Mouse (Mus musculus) left cerebral cortex, postnatal 4 days (tissue): ENCODE results near the gene Ccdc6. TPM values are rescaled to one million over a fixed set of nuclear protein-coding genes. Genes with fewer than 3 reads are reported as not detected.

ENCODE experiments used
- DNase-seq: peaks from one replicate; pipeline ENCODE4 v3.0.0-alpha.2; 2022
- intact Hi-C: fragments of 180-260 bp; cut with DNase I; formaldehyde crosslinking; loops from one replicate; pipeline ENCODE4 v1.15.1; 2025
- total RNA-seq, 2 experiments: library from RNA; stranded (reverse); gene quantifications; 2 replicates each; pipeline ENCODE4 v1.2.3; 2021

The Ccdc6 gene
- total RNA-seq, 2 experiments from 2014 or later: 68.1 to 70.5 TPM

DNA sequence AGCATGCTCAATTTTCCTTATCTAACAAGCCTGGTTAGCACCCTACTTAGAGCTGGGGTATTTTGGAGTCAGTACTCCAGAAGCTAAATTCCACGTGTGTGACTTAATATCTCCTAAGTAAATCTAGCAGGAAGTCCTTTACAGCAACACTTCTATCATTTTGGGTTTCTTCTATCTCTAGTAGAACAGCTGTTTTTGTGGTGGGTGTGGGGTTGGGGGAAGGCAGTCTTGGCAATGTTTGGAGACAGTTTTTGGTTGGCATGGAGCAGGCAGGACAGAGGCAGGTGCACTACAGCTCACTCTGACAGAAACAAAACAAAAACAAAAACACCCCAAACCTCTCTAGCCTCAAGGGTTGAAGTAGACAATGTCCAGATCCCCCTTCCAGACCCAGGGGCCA, 3.1 kb upstream of the Ccdc6 start:
- intact Hi-C loops: loop anchor here (10.0 kb wide), 2 partner anchors 69 to 201 kb away; no protein-coding TSS in a partner anchor
- DNase-seq: no peak

DNA sequence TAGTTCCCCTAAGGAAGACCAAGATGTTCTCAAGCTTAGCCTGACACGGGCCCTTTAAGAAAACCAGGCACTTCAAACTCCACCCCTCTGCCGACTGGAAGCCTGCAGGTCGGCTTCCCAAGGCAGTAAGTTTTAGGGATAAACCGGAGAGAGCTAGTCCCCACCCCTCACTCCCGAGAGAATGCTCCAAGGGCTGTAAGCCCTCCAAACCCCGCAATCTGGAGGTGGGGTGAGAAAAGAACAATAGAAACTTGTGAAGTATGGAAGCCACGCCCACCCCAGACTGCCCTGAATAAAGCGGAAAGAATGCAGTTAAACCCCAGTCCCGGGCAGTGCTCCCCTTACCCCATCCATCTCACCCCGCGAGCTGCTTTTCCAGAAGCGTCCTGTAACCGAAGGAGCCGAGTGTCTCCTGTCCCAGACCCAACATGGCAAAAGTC, 1.9 kb upstream of the Ccdc6 start:
- intact Hi-C loops: loop anchor here (10.0 kb wide), 2 partner anchors 70 to 200 kb away; no protein-coding TSS in a partner anchor
- peak; percentile 11 for DNase-seq

DNA sequence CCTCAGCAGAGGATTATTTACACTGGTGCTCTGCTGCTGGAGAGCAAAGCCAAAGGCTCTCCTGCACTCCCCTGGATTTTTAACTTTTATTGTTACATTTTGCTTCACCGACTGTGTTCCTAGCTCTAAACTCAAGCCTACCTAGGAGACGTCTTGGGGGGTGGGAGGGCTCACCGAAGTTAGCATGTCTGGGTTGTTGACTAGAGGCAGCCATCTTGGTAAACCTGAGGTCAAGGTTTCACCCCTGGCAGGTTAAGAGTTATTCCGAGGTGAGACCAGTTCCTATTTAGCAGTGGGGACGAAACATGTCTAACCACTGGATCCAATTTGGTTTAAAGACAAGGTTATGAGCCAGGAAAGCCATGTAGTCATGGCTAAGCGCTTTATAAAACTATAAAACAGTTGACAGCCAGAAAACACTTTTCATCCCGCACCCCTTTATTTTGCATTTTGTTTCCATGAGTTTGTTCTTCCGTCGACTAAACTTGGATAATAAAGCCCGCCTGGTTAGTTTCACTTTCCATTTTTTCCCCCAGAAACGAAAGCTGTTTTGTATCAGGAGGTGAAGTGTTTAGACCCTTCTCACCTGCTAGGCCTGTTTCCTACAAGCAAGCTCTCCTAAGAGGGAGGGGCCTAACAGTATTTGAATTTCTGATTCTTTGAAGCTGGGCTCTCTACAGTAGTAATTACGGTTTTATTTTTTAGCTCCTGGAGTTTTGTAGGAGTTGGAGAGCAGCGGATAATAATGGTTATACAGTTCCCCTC, 1.2 kb upstream of the Ccdc6 start:
- intact Hi-C loops: loop anchor here (10.0 kb wide), 2 partner anchors 71 to 199 kb away; no protein-coding TSS in a partner anchor
- DNase-seq: no peak

DNA sequence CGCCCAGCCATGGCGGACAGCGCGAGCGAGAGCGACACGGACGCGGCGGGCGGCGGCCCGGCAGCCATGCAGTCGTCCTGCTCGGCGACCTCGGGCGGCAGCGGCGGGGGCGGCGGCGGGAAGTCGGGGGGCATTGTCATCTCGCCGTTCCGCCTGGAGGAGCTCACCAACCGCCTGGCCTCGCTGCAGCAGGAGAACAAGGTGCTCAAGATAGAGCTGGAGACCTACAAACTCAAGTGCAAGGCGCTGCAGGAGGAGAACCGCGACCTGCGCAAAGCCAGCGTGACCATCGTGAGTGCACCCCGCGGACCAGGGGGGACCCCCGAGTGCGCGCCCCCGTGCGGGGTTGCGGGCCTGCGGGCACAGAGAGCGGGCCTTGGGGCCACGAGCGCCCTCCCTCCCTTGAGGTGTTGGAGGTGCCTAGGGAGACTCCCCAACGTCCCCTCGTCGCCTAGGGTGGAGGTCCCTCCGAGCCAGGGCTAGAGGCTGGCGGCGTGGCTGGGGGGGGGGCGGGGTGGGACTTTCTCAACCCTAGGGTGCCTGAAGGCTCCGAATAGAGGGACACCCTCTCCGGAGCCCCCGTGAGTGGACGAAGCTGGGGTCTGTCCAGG, 475 bp downstream of the Ccdc6 start:
- intact Hi-C loops: loop anchor here (10.0 kb wide), 2 partner anchors 73 to 197 kb away; no protein-coding TSS in a partner anchor
- no peak for DNase-seq

DNA sequence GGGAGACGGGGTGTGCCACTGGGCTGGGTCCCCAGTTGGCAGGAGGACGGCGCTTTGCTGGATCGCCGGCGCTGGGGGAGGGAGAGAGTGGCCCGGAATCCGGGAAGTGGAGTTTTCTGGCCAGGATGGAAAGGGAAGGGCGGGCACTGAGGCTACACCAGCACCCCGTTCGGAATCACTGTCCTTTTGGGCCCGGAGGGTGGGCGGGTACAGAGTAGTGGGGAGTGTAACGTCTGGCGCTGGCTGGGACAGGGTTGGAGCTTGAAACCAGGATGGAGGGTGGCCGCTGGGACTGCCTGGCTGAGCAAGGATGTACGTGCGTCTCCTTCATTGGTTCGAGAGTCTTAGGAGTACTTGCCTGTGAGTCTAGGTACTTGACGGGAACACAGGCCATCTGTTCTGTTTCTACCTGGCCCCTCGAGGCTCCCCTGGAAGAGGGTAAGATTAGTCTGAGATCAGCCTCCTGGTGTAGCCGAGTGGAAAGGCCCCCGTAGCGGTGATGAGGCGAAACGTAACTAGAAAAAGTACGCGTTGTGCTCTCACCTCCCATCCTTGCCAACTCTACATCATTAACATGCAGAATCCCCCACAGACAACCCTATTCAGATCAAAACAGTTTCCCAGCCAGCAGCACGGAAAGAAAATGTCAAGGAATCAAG, 1.1 kb downstream of the Ccdc6 start:
- intact Hi-C loops: loop anchor here (10.0 kb wide), 2 partner anchors 73 to 197 kb away; no protein-coding TSS in a partner anchor
- peak; percentile 60 for DNase-seq

DNA sequence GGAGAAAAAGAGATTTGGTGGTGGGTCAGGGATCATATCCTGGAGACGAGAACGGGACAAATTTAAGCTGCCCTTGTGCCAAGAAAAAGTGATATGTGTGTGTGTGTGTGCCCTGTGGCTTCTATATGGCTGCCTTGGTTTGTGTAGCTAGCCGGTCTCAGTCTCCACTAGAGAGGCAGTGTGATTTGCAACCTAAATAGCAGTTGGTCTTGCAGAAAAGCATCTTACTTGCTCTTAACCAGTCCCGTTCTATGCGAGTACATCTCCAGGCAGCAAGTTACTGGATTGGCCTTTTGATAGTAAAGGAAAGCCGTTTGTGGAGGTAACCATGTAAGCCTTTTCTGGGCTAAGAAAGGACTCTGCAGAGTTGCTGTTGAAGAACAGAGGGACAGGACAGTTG, 1.7 kb downstream of the Ccdc6 start:
- intact Hi-C loops: loop anchor here (10.0 kb wide), 2 partner anchors 74 to 196 kb away; no protein-coding TSS in a partner anchor

DNA sequence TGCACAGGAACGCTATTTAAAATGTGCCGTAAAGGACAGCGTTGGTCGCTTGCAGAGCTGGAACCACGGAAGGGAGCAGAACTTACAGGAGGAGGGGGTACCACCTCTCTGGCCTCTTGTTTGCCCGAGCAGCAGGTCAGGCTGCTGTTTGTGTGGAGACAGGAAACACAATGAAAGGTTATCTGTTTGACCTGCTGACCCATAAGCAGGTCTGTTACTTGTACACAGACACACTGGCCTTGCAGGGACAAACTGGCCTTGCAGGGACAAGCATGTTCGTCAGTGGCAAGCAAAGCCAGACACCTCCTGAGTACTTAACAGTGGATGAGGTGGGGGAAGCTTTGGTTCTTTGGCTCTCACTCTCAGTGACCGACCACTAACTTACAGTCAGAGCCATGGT, 2.1 kb downstream of the Ccdc6 start:
- intact Hi-C loops: loop anchor here (10.0 kb wide), 2 partner anchors 74 to 196 kb away; no protein-coding TSS in a partner anchor
- no peak for DNase-seq

More for the DNA sequence above, 1.7 kb downstream of the Ccdc6 start:
- no peak for DNase-seq

DNA sequence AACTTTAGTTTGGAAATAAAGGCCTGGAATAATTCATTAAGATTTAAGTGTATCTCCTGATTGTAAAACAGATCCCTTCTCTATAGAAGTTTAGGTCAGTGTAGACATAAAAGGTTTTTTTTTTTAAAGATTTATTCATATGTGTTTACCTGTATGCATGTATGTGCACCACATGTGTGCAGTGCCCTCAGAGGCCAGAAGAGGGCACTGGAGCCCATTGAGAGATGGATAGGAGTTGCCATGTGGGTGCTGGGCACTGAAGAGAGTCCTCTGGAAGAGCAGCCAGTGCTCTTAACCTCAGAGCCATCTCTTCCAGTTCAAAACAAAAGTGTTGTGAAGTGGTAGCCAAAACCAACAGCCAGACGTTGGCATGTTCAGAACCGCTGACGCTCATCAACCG, 5.2 kb downstream of the Ccdc6 start:
- no peak for DNase-seq
- intact Hi-C loops: no loop called here

DNA sequence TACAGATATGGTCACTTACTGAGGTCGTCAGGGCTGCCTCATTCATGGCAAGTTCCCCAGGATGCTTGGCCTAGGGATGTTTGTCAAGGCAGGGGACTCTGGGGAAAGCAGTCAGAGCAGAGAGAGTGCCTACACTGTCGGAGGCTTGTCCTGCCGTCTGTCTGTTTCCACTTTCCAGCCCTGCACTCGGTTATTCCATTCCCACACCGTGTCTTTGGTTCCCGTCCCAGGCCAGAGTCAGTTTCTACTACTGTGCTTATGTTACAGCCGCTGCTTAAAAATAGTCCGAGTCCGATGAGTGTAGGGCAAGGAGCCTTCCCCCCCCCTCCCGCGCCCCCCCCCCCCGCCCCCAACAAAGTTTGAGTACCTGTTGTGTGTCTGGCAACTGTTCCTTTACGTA, 11.1 kb downstream of the Ccdc6 start:
- DNase-seq: no peak
- intact Hi-C loops: no loop called here

DNA sequence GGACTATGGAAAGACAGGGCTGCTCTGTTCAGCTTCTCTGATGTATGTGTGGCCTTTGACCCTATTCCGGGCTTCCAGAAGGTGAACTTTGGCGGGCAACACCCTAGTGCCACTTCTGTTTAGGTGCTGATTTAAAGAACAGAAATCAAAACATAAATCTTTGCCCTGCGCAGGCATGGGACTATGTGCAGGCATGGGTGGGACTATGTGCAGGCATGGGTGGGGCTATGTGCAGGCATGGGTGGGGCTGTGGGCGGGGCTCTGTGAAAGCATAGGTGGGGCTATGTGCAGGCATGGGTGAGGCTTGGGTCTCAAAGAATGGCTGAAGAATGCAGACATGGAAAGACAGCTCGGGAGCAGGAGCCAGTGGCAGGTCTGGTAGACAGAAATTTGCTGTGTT, 13.1 kb downstream of the Ccdc6 start:
- DNase-seq: no peak

DNA sequence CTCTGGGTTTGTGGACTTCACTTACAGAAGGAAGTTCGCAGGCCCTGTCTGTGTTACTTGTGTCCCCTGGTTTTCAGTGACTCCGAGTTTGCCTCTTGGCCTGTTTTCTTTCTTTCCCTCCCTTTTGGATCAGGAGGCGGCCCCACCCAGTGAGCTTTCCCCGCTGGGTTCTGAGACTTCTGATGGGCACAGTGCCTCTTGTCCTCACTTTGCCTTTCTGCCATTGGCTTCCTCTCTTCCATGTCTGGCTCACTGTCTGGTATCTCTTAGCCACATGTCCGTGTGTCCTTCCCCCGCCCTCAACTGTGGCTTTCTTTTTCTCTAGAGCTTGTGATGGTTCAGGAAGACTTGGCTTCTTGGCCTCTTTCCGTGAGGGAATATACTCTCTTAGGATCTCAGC, 13.9 kb downstream of the Ccdc6 start:
- intact Hi-C loops: no loop called here
- DNase-seq: no peak

More for the DNA sequence above, 13.1 kb downstream of the Ccdc6 start:
- intact Hi-C loops: no loop called here

DNA sequence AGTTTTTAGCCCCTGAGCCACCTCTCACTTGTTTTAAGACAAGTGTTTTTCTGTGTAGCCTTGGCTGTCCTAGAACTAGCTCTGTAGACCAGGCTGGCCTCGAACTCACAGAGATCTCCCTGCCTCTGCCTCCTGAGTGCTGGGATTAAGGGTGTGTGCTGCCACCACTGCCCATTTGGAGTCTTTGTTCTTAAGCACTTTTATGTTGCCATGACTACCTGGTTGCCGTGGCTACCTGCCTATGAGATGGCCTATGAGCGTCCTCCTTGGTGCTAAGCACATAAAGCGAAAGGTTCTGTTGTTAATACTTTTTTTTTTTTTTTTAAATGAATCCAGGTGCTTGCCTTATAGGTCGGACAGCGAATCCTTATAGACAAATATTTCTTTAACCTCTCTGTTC, 14.7 kb downstream of the Ccdc6 start:
- intact Hi-C loops: no loop called here
- no peak for DNase-seq

DNA sequence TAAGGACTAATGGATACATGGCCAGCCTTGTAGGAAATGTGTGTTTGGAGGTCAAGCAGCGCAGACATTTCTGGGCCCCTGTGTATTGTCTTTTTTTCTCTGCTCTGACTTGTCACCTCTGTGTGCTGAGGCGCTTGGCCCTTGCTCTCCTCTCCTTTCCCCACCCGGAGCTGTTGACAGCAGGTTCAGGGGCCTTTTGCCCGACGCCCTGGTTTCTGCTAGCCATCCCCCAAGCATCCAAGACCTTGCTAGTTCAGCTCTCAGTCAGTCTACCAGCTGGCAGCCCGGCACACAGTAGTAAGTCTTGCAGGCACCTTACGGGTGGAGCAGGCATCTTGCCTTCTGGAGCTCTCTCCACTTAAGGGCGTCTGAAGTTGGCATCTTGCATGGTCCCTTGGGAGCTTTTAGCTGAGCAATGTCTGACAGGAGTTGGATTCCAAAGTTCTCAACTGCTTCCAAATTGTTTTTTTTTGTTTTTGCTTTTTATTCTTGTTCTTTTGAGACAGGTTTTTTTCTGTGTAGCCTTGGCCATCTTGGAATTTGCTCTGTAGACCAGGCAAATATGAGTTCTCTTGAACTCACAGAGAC, 17.2 kb downstream of the Ccdc6 start:
- intact Hi-C loops: no loop called here
- DNase-seq: no peak

DNA sequence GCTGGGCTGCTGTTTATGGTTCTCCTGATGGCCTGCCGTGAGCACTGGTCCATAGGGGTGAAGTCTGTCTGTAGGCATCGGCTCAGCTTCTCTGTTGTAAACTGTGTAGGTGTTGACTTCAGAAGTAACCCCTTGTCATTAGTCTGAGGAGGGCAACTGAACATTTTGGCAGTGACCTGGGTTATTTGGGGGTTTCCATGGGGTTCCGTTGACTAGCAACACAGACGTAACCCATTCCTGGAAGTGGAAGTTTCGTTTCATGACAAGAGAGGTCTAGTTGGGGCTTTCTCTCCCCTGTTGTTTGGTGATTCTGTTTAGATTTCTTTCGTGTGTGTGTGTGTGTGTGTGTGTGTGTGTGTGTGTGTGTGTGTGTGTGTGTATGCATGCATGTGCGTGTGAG, 19.5 kb downstream of the Ccdc6 start:
- no peak for DNase-seq
- intact Hi-C loops: no loop called here

DNA sequence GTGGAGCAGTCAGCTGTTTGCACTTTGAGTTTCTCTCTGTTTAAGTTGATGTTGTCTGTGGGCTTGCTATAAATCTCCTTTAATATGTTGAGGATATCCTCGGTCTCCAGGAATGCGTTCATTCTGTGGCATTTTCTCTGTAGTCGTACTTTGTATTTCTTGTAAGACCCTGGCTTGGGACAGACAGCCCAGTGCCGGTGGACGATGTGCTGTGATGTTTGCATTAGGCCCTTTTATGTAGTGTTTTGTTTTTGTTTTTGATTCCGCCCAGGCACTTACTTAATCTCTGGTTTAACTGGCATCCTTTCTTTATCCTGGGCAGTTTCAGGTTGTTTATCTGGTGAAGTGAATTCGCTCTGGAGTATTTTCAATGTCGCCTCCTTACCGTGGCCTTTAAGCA, 22.5 kb downstream of the Ccdc6 start:
- intact Hi-C loops: no loop called here
- no peak for DNase-seq

DNA sequence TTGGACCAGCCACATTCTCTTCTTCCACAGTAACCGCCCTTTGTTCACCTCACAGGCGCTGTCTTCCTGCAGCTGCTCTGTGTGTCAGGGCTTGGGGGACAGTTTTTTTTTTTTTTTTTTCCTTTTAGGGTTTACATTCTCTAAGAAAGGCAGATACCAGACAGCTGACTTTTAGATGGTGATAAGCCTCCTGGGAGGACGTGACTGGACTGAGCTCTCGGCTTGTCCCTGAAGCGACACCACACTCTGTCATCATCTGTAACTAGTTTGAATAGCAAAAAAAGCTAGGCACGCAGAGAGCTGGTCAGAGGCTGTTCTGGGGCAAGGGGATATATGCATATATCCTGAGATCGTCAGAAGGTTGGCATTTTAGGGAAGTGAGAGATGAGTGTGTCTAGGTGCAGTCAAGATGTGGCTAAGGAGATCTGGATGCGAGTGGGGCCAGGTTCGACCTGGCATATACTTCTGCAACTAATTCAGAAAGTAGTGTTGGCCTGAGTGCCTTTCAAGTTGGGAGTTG, 23.0 kb downstream of the Ccdc6 start:
- no peak for DNase-seq
- intact Hi-C loops: no loop called here

DNA sequence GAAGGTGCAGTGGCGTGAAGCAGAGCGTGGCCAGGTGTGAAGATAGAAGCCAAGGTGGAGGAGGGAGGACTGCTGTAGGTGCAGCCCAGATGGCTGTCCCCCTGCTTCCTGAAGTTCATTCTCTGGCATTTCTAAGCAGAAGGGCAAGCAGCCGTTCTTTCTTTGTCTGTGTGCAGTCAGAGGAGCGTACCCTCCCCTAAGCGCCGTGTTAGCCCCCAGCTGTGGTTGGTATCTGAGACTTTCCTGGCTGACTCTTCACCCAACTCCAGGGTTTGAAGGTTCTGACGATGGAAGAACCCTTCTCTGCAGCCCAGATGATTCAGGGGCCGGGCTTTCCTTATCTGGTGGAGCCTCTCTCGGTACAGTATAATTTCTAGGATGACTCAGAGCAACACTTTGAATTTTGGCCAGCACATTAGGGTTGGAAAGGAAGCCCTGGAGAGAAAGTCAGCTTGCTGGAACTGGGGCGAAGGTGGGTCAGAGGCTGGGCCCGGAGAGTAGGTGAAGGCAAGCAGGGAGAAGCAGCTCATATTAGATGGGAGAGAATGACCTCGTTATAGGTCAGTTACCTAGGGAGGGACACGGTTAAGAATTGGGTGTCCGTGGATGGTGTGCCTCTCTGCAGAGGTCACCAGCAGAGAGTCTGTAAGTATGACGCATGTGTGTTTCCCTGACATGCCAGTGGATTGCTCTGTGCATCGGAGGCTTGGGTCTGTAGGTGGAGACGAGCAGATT, 23.9 kb downstream of the Ccdc6 start:
- no peak for DNase-seq
- intact Hi-C loops: no loop called here

DNA sequence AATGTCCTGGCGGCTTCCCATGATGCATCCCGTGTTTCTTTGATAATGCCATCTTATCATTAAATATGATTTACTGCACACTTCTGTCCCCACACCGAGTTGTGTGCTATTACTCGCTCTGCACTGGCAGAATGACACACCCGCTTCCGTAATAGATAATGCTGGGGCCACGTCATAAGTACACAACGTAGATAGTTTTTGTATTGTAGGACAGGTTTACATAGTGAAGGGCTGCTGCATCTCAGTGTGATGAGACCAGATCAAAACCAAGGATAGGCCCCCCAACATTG, 24.4 kb downstream of the Ccdc6 start:
- intact Hi-C loops: no loop called here
- no peak for DNase-seq

DNA sequence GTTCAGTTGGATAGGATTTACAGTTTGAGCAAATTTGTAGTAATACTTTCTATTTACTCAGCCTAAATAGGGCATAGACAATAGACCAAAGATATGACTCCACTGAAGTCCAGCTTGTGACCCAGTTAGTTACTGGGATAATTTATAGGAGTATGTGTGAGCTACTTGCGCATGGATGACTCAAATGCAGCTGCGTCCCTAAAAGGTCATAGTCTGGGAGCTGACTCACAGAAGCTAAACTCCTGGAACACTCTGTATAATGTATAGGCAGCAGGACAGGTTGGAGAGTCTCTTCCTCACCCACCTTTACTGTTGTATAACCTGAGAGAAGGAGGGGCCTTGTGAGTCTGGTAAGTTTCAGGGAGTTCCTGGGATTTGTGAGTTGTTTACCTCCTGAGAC, 26.5 kb downstream of the Ccdc6 start:
- intact Hi-C loops: no loop called here
- DNase-seq: no peak

DNA sequence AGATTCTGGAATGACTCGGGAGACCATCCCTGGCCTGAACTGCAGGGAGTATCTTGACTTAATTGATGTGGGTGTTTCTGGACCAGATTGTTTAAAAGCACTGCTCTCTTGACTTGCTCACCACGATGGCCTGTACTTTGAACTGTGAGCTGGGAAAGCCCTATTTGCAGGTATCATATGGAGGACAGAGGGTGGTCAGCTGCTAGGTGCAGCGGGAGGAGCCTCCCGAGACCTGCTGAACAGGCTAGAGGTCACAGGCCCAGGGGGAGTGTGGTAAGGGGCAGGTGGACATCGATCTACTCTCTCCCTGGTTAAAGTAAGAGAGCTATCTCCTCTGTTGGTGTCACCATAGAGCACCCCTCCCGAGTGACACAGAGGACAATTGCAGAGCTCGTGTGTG, 28.6 kb downstream of the Ccdc6 start:
- intact Hi-C loops: no loop called here
- DNase-seq: no peak
